Mouse (Mus musculus) G1E (cell line): Measurements from ENCODE around the gene Dcaf6. TPM values are rescaled to one million over a fixed set of nuclear protein-coding genes. Genes with fewer than 3 reads are reported as not detected.
A peak's percentile ranks its signal among the peaks of the same experiment; 100 is the strongest.

ENCODE experiments used
- ATAC-seq: 2 replicates; pipeline ENCODE4 v1.8.0; 2016; ENCODE audit warnings: mild to moderate bottlenecking; ENCODE audit not compliant: insufficient number of reproducible peaks, poor library complexity, low FRiP score, severe bottlenecking; ENCODE audit errors: extremely low read depth
- DNase-seq: peaks from one replicate; pipeline ENCODE4 v3.0.0; 2012; ENCODE audit warnings: low spot score
- H3K27me3 ChIP-seq: 2 replicates; pipeline ENCODE4 v1.6.1; 2012; ENCODE audit warnings: mild to moderate bottlenecking, low read length, inconsistent platforms; ENCODE audit not compliant: insufficient read depth
- H3K36me3 ChIP-seq: replicated peaks from 2 replicates; pipeline ENCODE3; 2012; ENCODE audit warnings: mild to moderate bottlenecking, inconsistent platforms
- H3K4me1 ChIP-seq: 2 replicates; pipeline ENCODE4 v1.6.1; 2012; ENCODE audit warnings: low read depth, low read length, inconsistent platforms, mixed read lengths; ENCODE audit not compliant: insufficient read depth
- H3K4me3 ChIP-seq: 2 replicates; pipeline ENCODE4 v1.5.1; 2012; ENCODE audit warnings: low read depth, mild to moderate bottlenecking, inconsistent platforms, low read length, moderate library complexity, mixed read lengths
- H3K9me3 ChIP-seq: replicated peaks from 2 replicates; pipeline ENCODE4 v1.6.1; 2012; ENCODE audit warnings: inconsistent platforms
- CTCF ChIP-seq: IDR thresholded peaks from 2 replicates; pipeline ENCODE4 v1.5.1; 2012; ENCODE audit warnings: low read depth, low read length, inconsistent platforms, mixed read lengths
- GATA1 ChIP-seq: IDR thresholded peaks from 2 replicates; pipeline ENCODE4 v1.6.1; 2012; ENCODE audit warnings: borderline replicate concordance, low read length, inconsistent platforms, mixed read lengths
- GATA2 ChIP-seq: IDR thresholded peaks from 2 replicates; pipeline ENCODE4 v1.6.1; 2012; ENCODE audit warnings: low read depth, low read length, inconsistent platforms, borderline replicate concordance
- POLR2AphosphoS5 ChIP-seq: IDR thresholded peaks from 2 replicates; pipeline ENCODE4 v1.6.1; 2012; ENCODE audit warnings: low read depth, low read length, inconsistent platforms; ENCODE audit not compliant: insufficient replicate concordance
- TAL1 ChIP-seq: conservative IDR thresholded peaks from 2 replicates; pipeline ENCODE4 v1.6.1; 2012; ENCODE audit warnings: low read depth, low read length, inconsistent platforms, mixed read lengths
- polyA plus RNA-seq: library from polyadenylated mRNA; stranded (reverse); fragments of >175 nt; gene quantifications from 2 replicates; pipeline ENCODE4 v1.2.3, GENCODE M21; 2012
- total RNA-seq, 2 experiments: library from RNA; stranded (forward) in 1 of 2; stranded (reverse) in 1 of 2; fragments of 200-1000 nt in 1 of 2; fragments of >200 nt in 1 of 2; fragmentation: Nextera tagmentation in 1 of 2; gene quantifications; 2 replicates each; pipeline ENCODE4 v1.2.3; 2014 to 2017

Dcaf6 gene
- total and polyA plus RNA-seq, 3 experiments = 47.3 to 110 (median 65.7) TPM

GRCm38 (mm10) chr1:165370990-165371389 lies 89.3 kb downstream of the Dcaf6 start:
- ATAC-seq (no peak), DNase-seq (no peak)
- TF ChIP-seq GATA2 (no peak), TAL1 (no peak)
- Histone ChIP-seq H3K9me3 (no peaks in the 10 kb centered on the region), H3K27me3 (no peaks in the 10 kb centered on the region), H3K36me3 (peaks cover 36% of the 10 kb centered on the region), H3K4me1 (peaks cover 2% of the 10 kb centered on the region; the same call in 1 of the 2 replicates), H3K4me3 (no peak overlapping the region)

GRCm38 (mm10) chr1:165365057-165365456 lies 95.2 kb downstream of the Dcaf6 start:
- H3K4me1 ChIP-seq = no peaks in the 10 kb centered on the region
- H3K36me3 ChIP-seq = peaks cover 24% of the 10 kb centered on the region
- ATAC-seq (no peak), DNase-seq (no peak)
- H3K27me3 ChIP-seq = no peaks in the 10 kb centered on the region
- no peak overlapping the region for H3K4me3 ChIP-seq
- no peak for TF ChIP-seq GATA2
- TF ChIP-seq POLR2AphosphoS5 = no peak
- no peak for TF ChIP-seq GATA1
- no peak for TF ChIP-seq CTCF
- no peak for TF ChIP-seq TAL1
- H3K9me3 ChIP-seq = no peaks in the 10 kb centered on the region

- TF ChIP-seq CTCF (no peak), GATA2 (no peak), POLR2AphosphoS5 (no peak), GATA1 (no peak), TAL1 (no peak)
- DNase-seq (no peak), ATAC-seq (no peak)
- Histone ChIP-seq H3K36me3 (peaks cover 21% of the 10 kb centered on the region), H3K27me3 (no peaks in the 10 kb centered on the region), H3K4me3 (no peak overlapping the region), H3K9me3 (no peaks in the 10 kb centered on the region), H3K4me1 (peaks cover 8% of the 10 kb centered on the region; the same call in 1 of the 2 replicates)
These were observed 97.0 kb downstream of the Dcaf6 start for GRCm38 (mm10) chr1:165363271-165363670.

GRCm38 (mm10) chr1:165356347-165356746 lies 103.9 kb downstream of the Dcaf6 start:
- peak; percentile 3 for DNase-seq
- Histone ChIP-seq H3K4me3 (no peak overlapping the region), H3K27me3 (no peaks in the 10 kb centered on the region), H3K9me3 (no peaks in the 10 kb centered on the region), H3K4me1 (peaks cover 33% of the 10 kb centered on the region), H3K36me3 (peaks cover 32% of the 10 kb centered on the region)
- TF ChIP-seq GATA1 (no peak), TAL1 (peak; percentile 85), GATA2 (peak; percentile 74; the same call in 1 of the 2 replicates)
- peak; percentile 98 for ATAC-seq

GRCm38 (mm10) chr1:165348627-165349026 lies 111.6 kb downstream of the Dcaf6 start:
- H3K4me1 ChIP-seq = peaks cover 11% of the 10 kb centered on the region
- ATAC-seq (no peak), DNase-seq (no peak)
- H3K9me3 ChIP-seq = no peaks in the 10 kb centered on the region
- peaks cover 43% of the 10 kb centered on the region for H3K36me3 ChIP-seq
- no peak overlapping the region for H3K4me3 ChIP-seq
- TF ChIP-seq CTCF (no peak), GATA2 (no peak), TAL1 (no peak), GATA1 (no peak), POLR2AphosphoS5 (no peak)
- no peaks in the 10 kb centered on the region for H3K27me3 ChIP-seq

- ATAC-seq (peak; percentile 54; the same call in 1 of the 2 replicates), DNase-seq (no peak)
- Histone ChIP-seq H3K27me3 (no peaks in the 10 kb centered on the region), H3K9me3 (no peaks in the 10 kb centered on the region), H3K36me3 (peaks cover 30% of the 10 kb centered on the region), H3K4me3 (no peak overlapping the region), H3K4me1 (peaks cover 11% of the 10 kb centered on the region)
- TF ChIP-seq CTCF = no peak
- no peak for TF ChIP-seq GATA2
- no peak for TF ChIP-seq POLR2AphosphoS5
- TF ChIP-seq TAL1 = no peak
- no peak for TF ChIP-seq GATA1
These were observed 115.8 kb downstream of the Dcaf6 start for GRCm38 (mm10) chr1:165344453-165344852.

- TF ChIP-seq GATA1 (no peak), TAL1 (no peak), POLR2AphosphoS5 (no peak), CTCF (no peak), GATA2 (no peak)
- ATAC-seq (no peak), DNase-seq (no peak)
- H3K4me3 ChIP-seq = no peak overlapping the region
- peaks cover 11% of the 10 kb centered on the region for H3K4me1 ChIP-seq
- H3K36me3 ChIP-seq = peaks cover 40% of the 10 kb centered on the region
- H3K27me3 ChIP-seq = no peaks in the 10 kb centered on the region
- H3K9me3 ChIP-seq = no peaks in the 10 kb centered on the region
These were observed 118.1 kb downstream of the Dcaf6 start for GRCm38 (mm10) chr1:165342126-165342525.
